Mouse (Mus musculus) cerebellum, postnatal 36 days (tissue): ENCODE data around the gene C2cd3.

Source experiments
- DNase-seq, 2 experiments: peaks; one replicate each; pipeline ENCODE4 v3.0.0; 2021 to 2022; ENCODE audit warnings: mixed read lengths in 2 of 2

C2cd3 gene

DNA sequence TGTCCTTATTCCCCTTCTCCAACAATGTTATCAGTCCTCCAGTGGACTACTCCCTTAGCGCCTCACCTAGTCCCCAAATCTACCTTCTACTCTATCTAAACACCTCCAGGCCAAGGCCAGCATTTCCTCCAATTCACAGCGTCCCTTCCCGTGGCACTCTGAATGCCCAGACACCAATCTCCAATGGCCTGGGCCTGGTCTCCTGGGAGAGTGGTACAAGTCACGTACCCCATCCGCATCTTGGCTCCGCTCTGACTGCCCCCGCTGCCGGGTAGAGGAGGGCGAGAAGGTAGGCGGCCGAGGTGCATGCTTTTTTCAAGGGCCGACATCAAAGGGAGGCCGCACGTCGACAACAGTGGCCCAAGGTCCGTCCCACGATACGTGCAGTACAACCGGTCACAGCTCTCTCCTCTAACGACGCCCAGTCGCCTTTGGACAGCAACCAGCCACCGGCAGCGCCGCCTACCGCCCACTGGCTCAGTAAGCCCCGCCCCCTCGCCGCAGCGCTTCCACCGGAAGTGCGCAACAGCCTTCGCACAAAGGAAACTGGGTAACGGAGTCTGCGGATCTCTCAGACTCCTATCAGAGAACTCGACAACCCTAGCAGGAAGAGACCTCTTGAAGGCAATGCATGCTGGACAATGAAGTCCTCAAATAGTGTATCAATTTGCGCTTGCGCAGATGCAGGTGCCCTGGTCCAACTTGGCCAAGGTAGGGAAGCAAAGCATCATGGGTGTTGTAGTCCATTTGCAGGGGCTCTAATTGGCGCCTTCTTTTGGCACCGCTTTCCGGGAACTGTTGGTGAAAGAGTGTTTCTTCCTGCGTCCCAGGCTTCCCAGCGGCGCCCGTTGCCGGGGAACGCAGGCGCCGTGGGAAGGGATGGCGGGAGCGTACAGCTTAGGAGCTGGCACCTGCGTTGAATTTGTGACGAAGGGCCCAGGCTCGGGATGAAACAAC lies at the start of gene C2cd3, which contains the start of gene Ppme1:
C2cd3 (plus strand) TSS at position 739 of the 957 bp plus-strand sequence.
Ppme1 (minus strand) TSS at position 813 of the 957 bp plus-strand sequence.
- peak; percentile 98 to 99 for DNase-seq

DNA sequence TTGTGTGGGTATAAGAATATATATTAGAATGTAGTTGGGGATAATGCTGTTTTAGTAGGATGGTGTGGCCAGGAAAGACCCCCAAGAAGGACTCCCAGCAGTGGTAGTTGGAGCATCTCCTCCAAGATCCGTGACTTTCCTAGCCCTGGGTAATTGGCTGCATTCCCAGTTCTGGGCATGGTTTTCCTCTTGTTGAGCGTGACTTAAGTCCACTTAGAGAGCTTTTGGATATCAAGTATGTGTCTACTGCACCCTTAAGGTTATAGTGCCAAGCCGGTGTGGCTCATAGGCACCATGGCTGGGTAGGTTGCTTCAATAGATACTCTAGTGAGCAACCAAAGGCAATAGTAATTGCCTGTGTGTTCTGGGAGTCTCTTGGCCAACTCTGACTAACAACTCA lies 48.3 kb upstream of the C2cd3 start:
- no peak for DNase-seq

DNA sequence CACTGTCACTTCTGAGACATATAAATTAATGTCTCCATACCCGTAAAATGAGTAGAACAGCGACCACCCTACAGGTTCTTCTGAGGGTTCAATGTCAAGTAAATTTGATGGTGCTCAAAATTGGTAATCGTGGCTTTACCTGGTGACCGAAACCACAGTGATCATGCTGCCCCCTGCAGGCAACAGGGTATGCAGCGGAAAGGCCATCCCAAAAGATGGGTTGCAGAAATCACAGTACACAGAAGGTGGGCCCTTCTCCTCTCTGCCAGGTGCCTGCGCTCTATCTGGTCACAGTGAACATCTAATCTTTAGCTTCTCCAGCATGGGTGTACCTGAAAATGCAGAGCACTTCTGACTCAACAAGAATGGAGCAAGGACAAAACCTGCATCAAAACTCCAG lies 46.6 kb upstream of the C2cd3 start:
- peak; percentile 36 to 43 for DNase-seq

DNA sequence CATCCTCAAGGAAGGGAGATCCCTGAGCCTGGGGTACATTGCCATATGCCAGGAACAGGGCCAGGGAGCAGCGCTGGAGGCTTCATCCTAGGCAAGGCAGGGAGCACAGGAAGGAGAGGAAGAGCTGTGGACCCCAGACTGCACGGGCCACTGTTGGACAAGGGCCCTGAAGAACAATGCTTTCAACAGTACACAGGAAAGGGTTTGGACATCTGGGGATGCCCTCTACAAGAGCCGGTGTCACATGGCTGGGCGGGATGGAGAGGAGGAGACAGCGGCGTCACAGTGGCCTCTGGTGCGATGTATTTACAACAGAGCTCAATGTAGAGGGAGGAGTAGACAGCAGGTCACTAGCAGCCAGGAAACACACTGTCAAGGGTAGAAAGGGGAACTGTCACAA lies 44.5 kb upstream of the C2cd3 start:
- no peak for DNase-seq

DNA sequence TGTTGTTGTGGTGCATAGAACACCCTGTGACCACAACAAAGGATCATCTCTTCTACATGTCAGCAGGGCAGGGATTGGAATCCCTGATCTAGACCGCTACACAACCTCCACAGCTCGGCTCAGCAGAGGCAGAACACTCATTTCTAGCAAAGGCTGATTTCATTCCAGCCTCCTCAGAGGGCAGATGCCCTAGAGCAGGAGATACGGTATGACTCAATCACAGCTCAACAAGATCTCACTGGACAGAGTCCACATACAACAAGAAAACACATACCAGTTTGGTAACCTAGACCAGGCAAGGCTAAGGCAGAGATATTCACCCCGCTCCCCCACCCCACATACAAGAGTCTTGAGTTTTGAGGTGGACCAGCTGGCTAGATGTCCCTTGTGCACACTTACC lies 43.4 kb upstream of the C2cd3 start:
- DNase-seq = no peak

DNA sequence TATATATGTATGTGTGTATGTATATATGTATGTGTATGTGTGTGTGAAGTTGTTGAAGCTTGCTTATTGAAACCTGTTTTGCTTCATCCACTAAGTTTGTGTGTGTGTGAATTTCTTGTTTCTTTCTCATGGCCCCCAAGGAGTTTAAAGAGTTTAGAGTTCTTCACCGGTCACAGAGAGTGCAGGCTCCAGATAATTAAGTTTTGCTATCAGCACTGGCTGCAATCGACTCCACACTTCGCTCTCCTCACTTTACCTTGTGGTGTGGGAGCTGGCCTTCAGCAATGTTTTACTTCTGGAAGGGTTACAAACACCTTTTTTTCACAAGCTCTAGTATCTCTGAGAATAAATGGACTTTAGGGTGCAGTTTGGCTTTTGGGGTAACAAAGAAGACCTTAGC lies 40.8 kb upstream of the C2cd3 start:
- no peak for DNase-seq

DNA sequence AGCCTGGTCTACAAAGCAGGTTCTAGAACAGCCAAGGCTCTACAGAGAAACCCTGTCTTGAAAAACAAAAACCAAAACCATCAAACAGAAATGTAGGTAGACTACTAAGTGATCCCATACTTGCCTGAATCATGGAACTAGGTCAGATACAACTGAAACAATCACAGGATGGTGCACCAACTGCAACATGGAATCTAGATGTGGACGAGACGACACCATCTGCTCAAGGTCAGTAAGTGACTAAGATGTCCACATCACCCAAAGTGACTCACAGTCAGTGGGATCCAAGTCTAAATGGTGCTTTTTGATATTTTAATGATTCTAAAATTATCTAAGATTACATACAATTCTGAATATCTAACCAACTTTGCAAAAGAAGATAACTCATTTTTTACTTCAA lies 36.1 kb upstream of the C2cd3 start:
- DNase-seq = no peak

DNA sequence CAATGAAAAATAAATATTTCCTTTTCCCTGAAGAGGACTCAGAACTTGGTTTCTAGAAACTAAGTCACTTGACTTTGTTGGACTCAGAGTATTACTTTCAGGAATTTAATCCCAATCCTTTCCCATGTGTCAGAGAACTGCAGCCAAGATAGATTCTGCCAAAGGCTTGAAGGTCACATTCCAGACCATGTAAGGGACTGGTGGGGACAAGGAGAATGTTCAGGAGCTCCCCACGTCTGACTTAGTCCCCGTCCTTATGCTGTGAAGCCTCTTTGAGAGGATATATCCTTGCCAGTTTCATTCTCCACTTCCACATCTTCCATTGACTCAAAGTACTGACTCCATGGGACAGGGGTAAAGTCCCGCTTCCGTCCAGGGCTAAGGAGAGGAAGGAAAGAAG lies 17.0 kb upstream of the C2cd3 start:
- no peak for DNase-seq

DNA sequence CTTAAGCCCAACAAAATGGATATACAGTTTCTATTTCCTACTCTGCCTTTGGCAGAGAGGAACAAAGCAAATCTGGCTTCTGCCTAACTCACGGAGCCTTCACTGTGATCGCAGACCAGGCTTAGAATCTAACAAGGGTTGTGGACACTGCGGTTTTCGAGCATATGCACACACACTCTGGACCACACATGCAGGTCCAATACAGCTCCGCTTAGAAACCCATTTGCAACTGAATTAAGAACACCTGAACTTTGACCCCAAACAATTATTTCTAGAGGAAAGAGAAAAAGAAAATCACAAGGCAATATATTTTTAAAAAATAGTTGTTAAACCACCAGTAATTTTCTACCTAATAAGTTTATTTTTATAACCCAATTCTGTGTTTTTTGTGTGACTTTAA lies 15.7 kb upstream of the C2cd3 start:
- DNase-seq = no peak

DNA sequence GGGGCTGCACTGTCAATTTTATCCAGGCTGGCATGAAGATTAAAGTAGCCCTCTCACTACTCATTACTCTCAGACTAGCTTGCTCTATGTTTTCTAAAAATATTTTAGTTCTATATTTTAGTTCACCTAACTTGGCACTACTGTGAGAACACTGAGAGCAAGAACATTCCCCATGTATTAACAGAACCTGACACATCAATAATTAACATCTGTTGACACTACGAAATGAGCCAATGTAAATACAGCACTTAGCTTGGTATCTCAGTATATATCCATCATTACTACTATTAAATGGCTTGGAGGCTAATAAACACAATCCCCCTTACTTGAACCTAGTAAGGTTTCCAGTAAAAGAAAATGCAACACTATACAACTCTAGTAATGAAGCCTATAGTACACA lies 15.3 kb upstream of the C2cd3 start:
- DNase-seq = no peak

DNA sequence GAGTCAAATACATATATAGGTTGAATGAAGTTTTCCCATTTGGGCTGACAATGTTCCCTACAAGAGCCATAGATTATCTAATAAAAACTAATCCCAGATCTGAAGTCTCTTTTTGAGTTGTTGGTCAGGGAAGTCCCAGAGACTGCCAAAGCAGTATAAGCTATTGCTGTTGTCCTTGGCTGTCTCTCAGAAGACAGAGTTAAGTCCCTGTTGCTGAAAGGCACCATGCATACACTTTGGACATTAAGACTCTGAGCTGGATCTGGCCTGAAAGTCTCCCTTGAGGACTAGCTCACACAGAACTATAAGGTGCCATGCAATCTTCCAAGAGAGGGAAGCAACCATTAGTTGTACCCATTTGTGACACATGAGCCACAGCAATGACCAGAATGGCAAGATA lies 14.2 kb upstream of the C2cd3 start:
- DNase-seq = no peak

DNA sequence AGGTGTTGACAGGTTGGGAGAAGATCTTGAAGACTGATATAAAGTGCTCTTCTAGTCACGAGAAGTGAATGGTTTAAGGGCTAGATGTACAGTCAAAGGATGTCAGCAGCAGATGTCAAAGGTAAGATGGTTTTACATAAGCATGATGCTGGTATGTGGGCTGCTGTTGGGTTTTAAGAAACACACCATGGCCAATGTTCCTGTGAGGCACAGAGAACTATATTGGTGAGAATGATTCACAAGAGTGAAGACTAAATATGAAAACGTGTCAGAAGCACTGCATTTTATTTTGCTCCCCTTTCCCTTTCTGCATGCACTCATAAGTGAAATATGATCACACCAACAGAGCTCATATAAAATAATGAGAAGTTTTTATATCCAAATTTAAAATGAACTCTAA lies 8.9 kb upstream of the C2cd3 start:
- no peak for DNase-seq

DNA sequence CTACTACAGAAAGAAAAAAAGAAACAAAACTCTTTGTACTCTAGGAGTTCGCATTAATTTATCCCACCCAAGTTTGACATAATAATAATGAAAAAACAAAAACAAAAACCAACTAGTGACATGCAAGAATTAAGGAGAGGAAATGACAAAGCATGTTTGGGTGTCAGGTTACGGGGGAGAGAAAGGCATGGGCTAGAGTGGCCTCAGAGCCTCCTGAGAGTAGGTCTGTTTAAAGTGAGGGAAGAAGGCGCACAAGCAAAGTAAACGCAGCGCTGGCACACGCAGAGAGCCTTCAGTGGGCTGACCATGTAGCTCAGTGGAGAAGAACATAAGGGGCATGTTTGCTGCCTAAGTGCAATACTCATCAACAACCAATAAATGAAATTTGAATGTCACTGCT lies 7.1 kb upstream of the C2cd3 start:
- DNase-seq = no peak

DNA sequence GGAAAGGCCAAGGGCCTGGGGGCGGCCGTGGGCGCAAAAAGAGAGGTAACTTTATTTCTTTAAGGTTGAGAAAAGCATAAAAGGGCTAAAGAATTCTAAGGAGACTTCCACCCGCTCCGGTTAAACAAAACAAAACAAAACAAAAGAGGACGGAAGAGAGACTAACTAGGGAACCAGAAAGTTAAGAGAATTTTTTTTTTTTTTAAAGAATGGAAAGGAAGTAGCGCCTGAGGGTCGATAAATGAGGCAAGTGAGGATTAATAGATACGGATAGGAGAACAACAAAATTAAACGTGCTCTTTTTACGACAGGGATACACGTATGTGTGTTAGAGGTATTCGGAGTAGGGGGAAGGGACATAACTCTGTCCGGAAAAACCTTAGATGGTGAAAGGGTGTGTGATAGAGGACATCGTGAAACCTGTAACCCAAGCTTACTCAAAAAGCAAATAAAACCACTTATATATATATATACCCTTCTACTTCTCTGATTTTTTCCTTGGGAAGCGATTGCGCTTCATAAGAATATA lies 483 bp downstream of the C2cd3 start:
- no peak for DNase-seq

DNA sequence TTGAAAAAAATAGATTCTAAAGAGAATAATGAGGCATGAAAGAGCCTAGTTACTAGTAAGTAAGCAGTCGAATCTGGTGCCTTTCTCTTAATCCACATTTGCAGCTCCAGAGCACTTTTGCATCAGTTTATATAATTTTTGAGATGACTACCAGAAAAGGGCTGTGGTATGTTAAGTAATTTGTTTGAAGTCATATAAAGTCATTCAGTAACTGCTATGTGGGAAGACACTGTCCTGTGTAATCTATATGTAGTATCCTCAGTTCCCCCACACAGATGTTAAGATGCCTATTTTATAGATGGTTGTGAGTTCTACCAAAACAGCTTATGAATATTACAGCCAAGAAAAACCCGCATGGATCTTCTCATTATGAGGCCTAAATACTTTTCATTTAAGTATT lies 6.2 kb downstream of the C2cd3 start:
- no peak for DNase-seq

DNA sequence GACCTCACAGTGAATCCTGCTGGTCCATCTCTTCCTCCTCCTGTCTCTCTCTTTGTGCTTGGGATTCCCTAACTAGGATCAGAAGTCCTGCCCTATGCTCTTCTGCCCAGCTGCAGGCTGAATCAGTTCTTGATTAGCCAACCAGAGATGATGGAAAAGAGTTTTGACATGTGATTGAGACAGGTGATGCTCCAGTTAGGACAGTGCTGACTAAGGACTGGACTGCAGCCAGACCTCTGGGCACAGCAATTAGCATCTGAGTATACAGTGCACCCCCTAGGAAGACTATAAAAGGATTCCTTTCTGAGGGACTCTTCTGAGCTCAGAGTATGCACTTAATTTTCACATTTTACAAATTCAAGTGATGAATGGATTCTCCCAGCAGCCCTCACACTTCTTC lies 9.1 kb downstream of the C2cd3 start:
- DNase-seq = no peak

DNA sequence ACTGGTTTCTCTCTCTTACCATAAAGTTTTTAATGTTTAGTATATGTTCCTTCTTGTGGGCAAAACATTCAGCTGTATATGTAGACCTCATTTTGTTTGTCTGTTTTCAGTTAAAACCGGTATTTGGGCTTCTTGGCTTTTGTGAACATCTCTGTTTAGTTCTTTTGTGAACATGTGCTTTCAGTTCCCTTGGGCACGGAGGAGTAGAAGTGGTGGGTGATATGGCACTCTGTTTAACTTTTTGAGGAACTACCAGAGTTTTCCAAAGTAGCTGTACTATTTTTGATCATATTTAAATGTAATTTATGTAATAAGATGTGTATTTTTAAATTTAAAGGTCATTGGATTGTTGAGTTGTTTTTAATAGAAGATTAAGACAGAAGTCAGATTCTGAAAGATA lies 11.2 kb downstream of the C2cd3 start:
- no peak for DNase-seq

DNA sequence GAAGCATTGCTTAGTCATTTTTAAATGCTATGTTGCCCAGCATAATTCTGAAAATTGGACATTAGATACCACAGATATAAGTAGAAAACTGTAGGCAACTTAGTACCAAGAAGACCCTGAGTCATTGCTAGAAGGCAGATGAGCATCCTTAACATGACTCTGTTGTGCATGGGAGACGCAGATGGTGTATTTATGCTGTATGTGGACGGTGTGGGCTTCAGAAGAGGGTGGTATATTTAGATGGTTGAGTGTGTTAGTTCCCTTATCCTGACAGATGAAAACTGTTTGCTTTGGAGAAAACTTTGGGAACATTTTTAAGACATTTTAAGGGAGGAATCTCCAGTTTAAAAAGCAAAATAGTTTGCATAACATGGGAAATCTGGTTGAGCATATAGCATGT lies 16.1 kb downstream of the C2cd3 start:
- no peak for DNase-seq

DNA sequence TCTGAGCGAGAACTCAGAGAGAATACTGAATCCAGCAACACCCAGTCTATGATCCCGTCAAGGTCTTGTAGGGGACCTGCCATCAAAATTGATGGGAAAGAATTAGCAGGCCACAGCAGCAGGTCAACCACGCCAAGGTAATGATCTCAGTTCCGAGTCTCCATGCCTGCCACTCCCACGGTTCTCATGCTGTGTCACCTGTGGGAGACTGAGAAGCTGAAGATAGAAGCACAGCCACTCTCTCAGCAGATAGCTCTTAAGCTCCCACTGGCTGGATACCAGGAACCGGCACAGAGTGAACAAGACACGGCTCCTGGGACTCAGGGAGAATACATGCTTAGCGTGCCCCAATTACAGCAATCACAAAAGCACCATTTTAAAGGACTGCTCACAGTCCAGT lies 18.1 kb downstream of the C2cd3 start:
- DNase-seq = no peak

DNA sequence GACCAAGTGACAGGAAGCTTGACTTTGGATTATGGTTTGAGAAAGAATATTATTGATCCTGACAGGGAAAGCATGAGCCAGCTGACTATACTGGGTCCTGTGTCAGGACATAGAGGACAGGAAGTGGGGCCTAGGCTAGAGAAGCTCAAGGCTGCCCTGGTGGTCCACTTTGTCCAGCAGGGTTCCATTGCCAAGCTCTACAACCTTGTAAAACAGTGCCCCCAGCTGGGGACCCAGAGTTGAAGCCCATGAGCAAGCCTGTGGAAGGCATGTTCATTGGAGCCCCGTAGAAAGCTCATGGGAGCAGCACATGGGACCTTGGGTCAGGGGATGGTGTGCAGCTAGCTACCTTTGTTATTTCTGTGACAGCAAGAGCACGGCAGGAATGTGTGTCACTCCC lies 20.2 kb downstream of the C2cd3 start:
- DNase-seq = no peak

DNA sequence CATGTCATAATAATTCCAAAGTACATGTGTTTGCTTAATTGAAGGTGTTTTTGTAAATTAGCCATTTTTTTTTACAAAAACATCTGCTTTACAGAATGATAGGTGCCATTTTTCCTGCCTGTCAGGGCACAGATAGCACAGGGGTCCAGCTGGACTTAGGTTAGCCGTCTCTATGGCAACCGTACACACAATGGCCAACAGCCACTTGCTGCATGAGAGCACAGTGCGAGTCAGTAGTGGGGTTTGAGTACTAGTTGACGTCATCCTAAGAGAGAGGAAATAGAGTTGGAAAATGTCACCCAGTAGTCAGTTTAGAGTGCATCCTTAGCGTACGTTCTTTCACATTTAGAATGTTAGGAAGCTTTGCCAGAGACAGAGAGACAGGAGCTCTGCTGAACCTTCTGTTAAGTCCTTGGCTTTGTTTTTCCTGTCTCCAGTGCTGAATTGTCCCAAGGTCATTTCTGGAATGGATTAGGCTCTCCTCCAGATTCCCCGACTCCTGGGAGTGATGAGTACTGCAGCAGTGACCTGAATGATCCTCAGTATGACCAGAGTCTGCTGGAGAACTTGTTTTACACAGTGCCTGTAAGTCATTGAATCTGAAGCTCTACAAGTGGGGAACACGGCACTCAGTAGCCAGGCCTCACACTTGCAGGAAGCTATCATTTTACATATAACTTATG lies 27.3 kb downstream of the C2cd3 start:
- DNase-seq = no peak

DNA sequence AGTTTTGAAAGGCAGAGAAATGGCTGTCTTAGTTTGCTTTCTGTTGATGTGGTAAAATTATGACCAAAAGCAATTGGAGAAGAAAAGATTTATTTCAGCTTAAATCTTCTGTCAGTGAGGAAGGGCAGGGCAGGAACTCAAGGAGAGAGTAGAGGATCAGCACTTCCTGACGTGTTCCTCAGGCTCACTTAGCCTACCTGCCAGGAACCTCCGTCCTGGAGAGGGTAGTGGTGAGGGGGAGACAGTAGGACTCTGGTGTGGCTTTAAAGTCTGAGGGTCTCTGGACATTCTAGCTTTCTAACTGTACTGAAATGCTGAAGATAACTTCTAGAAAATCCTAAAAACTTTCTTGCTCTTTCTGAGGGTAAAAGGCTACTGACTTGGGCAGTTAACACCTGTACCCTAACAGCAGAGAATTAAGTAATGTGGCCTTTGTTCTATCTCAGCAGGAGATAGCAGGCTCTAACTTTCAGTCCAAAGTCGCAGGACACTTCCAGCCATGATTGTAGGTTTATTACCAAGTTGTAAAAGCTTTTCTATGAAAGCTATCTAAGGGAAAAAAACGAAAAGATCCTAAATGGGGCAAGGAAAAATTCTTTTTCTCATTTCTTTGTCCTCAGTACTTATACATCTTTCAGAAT lies 29.0 kb downstream of the C2cd3 start:
- no peak for DNase-seq

DNA sequence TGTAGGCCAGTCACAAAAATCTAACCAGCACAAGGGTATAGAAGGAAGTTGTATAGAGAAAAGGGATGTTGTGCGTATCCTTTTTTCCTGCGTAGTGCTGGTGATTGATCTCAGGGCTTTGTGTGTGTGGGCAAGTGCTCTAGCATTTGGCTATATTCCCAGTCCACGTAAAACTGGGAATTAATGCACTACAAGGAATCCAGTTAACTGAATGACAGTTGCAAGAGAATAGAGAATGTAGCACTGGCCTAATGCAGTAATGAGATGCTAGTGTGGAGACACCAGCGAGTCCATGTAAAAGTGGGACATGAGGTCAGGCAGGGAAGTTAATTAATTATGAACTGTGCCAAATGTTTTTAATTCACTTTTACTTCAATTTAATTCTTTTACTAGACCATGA lies 30.7 kb downstream of the C2cd3 start:
- no peak for DNase-seq

DNA sequence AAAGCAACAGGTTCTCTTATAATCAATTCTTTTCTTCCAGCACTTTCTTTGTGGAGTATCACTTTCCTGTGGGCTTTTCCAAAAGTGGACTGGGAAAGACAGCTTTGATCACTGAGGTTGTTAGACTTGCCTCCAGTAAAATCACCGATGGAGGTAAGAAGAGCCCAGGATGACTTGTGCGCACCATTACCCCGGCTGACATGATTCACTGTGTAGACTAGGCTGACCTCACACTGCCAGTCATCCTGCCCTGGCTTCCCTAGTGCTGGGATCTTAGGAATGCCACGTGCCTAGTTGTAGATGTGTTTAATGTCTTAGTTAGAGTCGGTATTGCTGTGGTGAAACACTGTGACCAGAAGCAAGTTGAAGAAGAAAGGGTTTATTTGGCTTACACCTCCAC lies 35.6 kb downstream of the C2cd3 start:
- no peak for DNase-seq
